Mouse (Mus musculus) kidney, adult 11 months (tissue): ENCODE data around the gene Klhl12.
"Not testable (repeated sequence)": the region's sequence is repeated elsewhere in the genome, so short reads cannot be mapped to it uniquely, and the experiment has no call there.

Experiments
- DNase-seq: peaks from one replicate; pipeline ENCODE4 v3.0.0; 2022

Gene Klhl12

DNA sequence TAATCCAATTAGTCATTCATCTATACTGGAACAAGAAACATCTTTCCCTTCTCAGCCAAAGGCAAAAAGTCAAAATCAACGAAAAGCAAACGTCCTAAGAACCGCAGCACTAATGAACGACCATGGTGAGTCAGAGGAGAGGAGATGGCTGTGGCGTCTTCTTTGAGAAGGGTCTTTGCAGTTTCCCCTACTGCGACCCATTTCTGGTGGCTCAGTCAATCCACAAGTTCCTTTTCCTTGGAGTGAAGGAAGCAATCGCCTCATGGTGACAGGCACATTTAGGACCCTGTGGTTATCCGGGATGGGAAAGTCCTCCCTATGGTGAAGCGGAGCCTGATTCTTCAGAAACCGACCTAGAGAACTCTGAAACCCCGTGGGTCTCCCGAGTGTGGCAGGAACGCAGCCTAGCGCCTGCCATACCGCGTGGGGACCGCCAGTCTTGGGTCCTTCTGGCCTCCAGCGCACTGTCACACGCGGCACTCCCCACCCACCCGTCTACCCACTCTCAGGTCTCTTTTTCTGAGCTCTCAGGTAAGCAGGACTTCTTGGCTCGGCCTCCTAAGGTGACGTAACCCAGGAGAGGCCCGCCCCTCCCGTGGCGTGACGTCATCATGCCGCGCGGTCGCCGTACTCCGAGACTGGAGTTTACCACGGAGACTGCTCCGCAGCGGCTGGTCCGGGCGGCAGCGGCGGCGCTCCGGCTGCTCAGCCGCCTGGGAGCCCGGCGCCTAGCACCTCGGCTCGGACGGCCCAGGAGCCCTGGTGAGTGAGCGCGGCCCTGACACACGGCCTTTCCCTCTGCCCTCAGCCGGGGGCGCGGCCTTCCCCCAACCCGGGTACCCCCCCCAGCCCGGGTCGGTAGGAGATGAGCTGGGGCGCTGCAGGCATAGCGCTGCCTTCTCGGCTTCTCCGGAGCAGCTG lies at the start of gene Klhl12:
Klhl12 (plus strand) TSS at position 628 of the 921 bp plus-strand sequence.
- DNase-seq = peak; percentile 96

DNA sequence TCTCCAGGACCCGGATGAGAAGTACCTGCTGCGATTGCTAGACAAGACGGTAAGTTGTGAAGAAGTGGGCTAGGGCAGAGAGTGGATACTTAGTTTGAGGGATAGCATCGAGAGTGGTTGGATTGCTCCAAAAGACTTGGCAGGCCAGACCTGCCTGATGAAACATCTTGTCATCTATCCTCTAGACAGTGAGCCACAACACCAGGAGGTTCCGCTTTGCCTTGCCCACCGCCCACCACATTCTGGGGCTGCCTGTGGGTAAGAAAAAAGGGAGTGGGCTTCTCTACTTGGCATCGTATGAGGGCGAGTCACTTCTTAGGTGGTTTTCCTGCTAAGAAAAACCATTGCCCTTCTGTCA lies 48.9 kb upstream of the Klhl12 start:
- no peak for DNase-seq

DNA sequence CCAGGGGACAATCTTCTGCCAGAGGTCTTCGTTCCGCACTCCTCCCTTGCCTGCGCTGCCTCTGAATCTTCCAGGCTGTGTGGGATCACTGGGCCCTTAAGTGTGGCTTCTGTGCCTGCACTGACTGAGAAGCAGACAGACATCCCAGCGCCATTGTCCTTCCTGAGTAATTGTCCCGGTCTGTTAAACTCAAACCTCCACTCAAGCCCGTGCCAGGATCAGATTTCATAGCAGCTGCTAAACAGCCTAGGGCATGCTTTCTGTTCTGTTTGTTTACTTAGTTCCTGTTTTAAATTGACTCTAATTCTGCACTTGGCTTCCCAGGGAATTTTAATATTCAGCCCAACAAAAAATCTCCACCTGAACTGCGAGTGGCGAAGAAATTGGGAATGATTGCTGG lies 47.3 kb upstream of the Klhl12 start:
- peak; percentile 55 for DNase-seq

DNA sequence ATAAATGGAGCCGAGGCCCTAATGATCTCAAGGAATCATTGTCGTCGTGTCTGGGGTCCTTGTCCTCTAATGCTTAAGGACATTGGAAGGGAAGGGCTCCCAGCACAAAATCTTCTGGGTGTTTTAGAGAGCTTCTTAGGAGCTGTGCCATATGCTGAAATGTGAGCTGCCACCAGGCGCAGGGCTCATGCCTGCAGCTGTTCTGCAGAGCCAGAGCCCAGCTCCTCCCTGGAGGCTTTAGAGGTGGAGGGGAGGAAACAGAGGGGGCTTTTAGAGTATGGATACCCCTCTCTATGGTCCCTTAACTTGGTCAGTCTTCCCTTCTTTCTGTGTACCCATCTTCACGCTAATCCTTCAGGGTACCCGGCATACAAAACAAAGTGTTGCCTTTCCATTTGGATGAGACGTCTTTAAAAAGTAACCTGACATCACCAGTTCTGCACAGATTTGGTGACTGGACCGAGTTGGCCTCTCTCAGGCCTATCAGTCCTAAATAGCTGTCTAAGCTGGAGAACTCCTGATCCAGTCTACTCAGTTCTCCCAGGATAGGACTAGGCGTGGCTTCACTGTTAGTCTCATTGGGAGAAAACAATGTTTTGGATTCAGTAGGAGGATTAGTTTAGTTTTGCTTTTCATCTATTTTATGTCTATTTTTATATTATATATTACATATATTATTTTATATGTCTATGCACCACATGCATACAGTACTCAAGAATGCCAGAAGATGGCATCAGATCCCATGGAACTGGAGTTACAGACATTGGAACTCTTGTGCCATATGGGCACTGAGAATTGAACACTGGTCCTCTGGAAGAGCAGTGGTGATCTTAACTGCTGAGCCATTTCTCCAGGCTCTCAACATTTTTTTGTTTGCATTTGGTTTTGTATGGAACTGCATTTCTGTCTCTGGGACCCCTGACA lies 43.4 kb upstream of the Klhl12 start:
- DNase-seq = no peak

DNA sequence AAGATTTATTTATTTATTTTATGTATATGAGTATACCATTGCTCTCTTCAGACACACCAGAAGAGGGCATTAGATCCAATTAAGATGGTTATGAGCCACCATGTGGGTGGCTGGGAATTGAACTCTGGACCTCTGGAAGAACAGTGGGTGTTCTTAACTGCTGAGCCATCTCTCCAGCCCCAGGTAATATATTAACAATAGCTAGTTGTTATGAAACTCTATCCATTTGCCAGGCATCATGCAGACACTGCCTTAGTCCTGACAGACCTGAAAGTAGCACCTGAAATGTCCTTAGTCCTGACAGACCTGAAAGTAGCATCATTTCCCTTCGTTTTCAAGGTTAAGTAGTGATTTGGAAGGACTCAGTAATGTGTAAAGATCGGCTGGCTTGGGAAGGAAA lies 41.3 kb upstream of the Klhl12 start:
- no peak for DNase-seq

DNA sequence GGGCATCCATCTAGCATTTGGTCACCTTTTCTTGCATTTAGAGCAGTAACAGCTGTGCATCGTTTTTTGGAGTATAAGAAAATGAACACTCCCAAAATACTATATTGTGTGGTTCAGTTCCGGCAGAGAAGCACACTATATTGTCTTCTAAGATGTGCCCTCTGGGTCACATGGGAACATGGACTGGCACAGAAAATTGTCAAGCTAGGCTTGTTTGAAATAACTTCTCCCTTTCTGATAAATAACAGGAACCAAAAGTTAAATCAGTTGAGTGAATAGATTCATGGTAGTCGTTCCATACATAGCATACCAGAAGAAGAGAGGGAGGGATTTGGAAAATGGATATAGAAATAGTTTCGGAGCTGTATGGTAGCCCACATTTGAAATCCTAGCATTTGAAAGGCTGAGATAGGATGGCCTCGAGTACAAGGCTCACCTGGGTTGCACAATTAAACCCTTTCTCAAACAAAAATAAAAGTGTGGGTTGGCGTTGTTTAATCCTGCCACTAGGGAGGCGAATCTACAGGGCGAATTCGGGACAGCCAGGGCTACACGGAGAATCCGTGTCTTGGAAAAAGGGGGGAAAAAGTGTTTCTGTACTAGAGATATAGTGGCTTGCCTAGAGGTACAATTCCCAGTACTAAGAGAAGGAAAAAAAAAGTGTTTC lies 40.7 kb upstream of the Klhl12 start:
- no peak for DNase-seq

DNA sequence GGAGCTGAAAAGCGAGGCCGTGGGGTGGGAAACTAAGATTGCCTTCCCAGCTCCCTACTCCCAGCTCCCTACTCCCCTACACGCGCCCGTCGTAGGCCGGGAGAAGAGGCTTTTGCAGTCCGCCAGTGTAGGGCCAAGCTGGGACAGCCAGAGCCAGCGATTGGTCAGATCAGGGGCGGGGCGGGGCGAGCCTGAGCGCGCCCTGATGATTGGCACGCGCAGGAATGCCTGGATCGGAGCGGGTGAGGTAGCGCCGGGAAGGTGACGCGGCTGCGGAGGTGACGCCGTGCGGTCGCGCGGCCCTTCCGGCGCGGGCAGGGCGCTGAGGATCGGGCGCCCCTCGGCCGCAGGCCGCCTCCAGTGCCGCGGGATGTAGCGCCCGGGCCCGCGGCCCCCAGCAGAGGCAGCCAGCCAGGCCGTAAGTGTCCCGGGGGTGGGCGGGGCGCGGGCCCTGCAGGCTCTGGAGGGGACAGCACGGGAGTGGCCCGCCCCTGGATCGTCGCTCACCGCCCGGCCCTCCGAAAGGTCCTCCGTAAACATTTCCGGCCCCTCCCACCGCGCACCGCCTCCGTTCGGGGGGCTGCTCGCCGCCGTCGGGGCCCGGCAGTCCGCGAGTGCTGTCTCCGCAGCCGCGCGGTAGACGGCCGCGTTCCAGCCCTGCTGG lies 40.0 kb upstream of the Klhl12 start, which contains the start of gene Adipor1:
Adipor1 (plus strand) TSS at position 211 of the 664 bp plus-strand sequence.
- DNase-seq = peak; percentile 98

DNA sequence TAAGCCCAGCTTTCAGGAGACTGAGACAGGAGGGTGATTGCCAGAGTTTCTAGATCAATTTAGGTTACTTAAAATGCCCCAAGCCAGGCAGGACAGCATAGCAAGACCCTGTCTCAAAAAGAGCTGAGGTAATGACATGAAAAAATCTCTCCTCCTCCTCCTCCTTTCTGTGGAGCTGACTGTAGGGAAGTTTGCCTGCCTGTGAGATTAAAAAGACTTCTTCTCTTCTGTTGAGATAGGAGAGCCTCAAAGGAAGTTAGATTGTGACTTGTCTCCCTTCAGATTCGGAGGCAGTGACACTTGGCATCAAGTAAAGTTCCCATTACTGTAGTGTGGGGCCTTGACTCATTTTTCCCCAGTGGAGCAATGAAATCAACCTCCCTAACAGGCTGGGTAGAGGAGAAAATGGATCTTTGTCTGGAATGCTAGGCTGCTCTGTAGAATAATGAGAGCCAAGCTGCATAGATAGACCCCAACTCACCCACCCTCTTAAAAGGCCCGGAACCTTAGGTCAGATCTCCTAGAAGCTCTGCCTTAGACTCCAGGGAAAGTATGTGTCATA lies 36.8 kb upstream of the Klhl12 start:
- DNase-seq = no peak

DNA sequence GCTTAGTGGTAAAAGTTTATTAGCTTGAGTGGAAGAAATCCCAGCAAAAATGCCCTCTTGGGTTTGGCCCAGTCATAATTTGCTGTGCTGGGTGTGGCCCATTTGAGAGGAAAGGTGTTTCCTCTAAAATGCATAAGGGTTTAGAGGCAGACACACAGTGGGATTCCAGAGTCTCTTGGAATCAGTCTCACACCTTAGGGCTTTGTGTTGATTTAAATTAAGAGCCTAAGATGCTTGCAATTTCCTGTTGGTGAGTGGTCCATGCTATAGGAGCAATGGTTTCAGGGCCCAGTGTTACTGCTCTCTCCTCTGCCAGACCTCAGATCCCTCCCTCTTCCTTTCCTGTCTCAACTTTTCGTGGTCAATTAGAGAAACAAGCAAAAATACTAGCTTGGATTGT lies 36.2 kb upstream of the Klhl12 start:
- no peak for DNase-seq

DNA sequence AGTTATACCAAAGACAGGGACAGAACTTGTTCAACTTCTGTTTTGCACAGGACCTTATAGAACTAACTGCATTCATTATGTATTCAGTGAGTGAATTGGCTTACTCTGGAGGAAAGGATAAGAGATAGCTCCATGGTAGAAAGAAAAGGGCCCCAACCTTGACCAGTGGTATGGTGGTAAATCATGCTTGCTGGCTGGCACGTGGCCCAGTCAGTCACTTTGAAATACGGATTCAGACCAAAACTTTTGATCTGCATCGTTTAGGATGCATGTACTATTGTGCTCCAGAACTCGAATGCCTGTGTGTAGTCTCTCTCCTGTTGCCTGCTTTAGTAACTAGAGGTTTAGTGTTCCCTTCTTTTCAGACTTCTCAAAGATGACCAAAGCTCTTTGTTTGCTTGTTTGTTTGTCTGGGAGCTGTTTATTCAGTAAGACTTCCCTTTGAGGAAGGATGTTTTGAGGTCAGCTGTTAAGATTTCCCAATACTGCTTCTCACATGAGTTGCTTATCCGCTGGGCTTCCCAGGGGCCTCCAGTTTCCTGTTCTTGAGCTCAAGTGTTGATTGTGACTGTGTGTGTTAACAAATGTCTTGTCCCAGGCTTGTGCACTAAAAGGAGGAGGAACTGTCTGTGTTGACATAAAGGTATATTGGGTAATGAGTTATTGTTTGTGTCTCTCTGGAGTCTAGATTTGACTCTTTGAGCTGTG lies 35.4 kb upstream of the Klhl12 start:
- DNase-seq = no peak

DNA sequence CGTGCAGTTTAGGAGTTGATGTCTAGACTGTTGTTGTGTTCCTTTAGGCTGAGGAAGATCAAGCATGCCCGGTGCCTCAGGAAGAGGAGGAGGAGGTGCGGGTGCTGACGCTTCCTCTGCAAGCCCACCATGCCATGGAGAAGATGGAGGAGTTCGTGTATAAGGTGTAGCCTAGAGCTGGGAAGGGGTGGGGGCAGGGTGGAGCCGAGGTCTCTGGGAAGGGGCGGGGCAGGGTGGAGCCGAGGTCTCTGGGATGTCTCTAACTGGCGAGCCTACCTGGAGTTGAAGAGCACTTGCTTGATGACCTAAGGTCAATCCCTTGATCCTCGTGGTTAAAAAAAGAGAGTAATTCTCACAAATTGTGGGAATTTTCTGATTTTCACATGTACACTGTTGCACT lies 31.4 kb upstream of the Klhl12 start:
- DNase-seq = no peak

DNA sequence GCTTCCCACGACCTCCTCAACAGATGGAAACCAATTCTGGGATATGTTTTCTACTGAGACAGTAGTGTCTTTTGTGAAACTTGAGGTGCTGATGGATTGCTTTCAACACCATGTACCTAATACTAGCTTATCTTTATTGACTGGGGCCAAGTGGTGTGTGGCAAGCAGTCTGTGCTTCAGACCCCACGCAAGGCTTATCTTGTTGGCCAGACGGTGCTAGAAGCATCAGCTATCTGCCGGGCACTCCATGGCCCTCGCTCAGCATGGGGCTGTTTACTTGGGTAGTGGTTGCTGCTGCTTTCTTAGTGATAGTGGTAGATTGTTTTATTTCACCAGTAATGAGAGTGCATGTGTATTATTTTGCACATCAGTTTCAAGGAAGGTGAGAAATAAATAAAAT lies 29.0 kb upstream of the Klhl12 start:
- DNase-seq = no peak

DNA sequence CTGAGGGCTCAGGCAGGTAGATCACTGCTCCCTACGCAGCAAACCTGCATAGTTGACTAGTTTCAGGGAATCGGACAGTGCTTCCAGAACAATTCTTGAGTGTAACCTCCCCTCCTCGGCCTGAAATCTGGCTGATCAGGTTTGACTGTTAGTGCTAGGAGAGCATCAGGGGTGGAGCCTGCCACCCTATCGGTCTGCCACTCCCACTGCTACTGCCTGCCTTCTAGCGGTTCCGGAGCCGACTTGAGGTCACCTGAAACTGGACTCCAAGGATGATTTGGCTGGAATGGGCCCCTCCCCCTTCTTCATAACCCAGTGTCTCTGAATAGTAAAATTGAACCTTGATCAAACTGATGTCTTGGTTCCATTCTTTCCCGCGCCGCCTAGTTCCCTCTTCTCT lies 22.3 kb upstream of the Klhl12 start:
- DNase-seq = no peak

DNA sequence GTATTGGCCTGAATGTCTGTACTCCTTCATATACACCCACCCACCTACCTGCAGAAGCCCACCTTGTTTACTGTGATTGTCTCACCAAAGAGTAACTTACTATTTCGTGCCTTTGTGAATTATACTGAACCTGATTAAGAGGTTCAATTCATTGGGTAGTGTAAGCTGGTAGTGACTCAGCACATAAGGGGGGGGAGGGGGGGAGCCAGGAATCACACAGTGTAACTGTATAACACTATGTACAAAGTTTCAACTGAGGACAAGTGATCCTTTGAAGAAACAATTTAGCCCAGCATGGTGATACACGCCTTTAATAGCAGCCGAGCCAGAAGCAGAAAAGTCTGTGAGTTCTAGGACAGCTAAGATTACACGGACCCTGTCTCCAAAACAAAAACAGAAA lies 21.9 kb upstream of the Klhl12 start:
- DNase-seq = no peak

DNA sequence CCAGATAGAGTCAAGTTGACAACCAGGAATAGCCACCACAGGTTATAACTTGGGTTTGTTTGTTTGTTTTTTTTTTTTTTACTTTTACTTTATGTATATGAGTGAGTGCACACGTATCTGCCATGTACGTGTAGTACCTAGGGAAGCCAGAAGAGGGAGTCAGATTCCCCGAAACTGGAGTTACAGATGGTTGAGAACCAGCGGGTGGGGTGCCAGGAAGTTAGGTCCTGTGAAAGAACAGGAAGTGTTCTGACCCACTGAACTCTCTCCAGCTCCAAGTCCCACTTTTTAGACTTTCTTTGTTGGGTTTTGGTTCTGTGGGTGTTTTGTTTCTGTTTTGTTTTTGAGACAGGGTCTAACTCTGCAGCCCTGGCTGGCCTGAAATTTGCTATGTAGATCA lies 19.9 kb upstream of the Klhl12 start:
- no peak for DNase-seq

DNA sequence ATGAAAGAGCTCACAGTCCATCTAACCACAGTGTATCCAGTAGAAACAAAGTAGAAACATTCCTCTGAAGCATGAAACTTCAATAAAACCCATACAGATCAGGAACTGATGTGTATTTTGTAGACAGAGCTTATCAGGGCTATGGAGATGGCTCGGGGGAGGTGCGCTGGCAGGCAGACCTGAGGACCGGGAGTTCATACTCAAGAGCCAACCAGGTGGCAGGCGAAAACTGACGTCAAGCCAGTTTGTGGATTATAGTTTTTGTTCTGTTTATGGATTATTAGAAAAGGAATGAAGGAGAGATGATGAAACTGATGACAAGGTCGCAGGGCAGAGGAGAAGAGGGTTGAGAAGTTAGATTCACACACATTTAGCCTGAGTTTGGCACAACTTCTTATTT lies 14.9 kb upstream of the Klhl12 start:
- DNase-seq = no peak

DNA sequence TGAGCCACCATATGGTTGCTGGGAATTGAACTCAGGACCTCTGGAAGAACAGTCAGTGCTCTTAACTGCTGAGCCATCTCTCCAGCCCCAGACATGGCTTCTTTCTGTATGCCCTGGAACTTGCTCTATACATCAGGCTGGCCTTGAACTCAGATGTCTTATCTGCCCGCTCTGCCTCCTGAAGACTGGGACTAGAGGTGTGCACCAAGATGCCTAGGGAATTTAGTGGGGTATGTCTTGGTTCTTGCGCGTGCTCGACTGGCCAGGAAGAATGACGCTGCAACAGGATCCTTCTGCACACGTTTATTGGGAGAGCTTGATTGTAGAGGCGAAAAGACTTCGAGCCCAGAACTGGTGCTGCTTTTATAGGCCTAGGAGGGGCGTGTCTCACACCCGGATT lies 13.6 kb upstream of the Klhl12 start:
- DNase-seq = not testable (repeated sequence)

DNA sequence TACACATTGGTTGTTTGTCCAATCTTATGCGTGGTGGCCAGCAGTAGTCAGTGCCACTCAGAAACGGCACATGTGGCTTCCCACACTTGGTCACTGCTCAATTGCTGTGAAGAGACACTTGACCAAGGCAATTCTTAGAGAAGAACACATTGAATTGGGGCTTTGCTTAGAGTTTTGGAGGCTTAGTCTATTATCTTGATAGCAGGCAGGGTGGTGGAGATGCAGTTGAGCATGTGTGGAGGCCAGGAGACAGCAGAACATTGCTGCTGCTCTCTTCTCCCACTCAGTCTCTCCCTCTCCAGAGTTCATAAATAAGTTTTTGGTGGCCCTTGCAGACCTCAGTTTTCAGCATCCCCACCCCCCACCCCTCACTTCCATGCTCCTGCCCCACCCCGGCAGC lies 12.9 kb upstream of the Klhl12 start:
- DNase-seq = no peak

DNA sequence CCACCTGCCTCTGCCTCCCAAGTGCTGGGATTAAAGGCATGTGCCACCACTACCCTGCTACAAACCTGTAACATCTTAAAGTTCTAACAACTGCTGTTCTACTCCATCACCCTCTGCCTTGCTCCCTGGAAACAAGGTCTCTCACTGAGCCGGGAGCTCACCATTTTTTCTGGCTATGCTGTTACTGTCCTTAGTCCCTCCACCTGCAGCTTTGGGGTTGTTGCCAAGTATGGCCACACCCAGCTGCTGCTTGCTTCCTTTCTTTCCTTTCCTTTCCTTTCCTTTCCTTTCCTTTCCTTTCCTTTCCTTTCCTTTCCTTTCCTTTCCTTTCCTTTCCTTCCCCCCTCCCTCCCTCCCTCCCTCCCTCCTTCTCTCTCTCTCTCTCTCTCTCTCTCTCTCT lies 12.0 kb upstream of the Klhl12 start:
- DNase-seq = not testable (repeated sequence)

DNA sequence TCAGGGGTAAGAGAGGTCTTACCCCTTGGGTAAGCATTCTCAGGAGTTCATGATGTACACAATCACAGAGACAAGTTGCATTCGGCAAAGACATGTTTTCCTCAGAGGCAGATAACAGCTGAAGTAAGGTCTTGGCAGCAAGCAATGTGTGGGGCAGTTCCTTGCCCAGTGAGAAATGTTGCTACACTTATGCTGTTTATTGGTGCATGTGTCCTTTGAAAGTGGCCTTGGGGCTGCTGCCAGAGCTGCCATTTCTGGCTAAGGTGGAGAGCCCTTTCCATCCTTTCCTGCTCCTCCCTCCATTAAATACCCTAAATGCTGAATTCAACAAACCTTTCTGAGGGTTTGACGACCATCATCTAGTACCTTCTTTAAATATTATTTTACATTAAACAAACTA lies 9.9 kb upstream of the Klhl12 start:
- no peak for DNase-seq

DNA sequence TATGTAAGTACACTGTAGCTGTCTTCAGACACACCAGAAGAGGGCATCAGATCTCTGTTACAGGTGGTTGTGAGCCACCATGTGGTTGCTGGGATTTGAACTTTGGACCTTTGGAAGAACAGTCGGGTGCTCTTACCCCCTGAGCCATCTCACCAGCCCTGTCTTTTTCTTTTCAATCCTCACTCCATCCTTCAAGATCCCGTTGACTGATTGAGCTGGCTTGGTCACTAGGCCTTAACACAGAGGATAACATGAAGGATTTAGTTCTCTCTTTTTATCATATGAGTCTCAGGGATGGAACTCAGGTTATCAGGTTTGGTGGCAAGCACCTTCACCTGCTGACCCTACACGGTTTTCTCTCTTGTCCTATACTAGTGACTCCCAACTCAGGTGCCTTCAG lies 6.8 kb upstream of the Klhl12 start:
- DNase-seq = not testable (repeated sequence)

DNA sequence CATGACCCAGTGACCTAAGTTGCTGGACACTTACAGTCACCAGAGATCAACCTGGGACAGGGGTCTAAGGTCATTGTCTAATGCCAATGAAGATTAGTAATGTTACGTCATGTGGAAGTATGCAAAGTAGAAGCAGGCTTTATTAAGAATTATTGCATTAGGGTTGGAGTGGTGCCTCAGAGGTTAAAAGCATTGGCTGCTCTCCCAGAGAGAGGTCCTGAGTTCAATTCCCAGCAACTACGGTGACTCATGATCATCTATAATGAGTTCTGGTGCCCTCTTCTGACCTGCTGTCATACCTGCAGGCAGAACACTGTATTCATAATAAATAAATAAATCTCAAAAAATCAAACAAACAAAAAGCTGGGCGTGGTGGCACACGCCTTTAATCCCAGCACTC lies 5.1 kb upstream of the Klhl12 start:
- DNase-seq = no peak
